Mouse (Mus musculus) urinary bladder, postnatal 14 days (tissue): ENCODE measurements around the gene Acoxl.
A peak's percentile ranks its signal among the peaks of the same experiment; 100 is the strongest.

Source experiments
- DNase-seq: peaks from one replicate; pipeline ENCODE4 v3.0.0; 2021; ENCODE audit warnings: low spot score

Acoxl gene

DNA sequence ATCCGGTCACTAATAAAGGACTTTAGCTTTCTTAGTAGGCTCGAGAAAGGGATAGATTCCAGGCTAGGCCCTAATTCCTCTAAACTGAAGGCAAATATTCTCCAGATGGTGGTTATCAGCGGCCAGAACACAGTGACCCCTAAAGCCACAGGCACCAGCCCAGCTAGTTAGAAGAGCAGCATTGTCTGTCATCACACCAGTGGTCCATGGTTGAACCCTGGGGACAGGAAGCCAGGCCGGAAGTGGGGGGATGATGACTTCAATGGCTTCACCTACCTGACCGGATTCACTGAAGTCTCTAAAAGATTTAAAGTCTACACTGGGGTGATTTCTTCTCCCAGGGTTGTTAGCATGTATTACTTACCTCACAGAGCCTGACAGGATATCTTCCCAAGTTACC is 310.9 kb downstream of the Acoxl start:
- no peak for DNase-seq

DNA sequence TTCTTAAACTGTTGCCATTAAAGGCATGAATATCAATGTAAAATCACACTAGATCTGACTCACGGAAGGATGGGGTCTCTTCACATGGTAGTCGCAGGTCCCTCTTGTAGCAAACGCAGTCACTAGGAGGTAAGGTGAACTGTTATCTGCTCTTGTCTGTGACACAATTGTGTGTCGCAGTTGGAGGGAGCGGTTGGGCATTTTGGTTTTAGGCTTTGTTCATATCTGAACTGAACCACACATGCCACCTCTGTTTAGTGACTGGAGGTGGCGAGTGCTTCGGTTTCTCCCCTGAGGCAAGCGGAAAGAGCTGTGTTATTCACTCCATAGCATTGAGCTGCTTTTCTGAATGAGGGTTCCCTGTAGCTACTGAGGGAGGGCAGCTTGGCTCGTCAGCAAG is 313.5 kb downstream of the Acoxl start:
- no peak for DNase-seq

DNA sequence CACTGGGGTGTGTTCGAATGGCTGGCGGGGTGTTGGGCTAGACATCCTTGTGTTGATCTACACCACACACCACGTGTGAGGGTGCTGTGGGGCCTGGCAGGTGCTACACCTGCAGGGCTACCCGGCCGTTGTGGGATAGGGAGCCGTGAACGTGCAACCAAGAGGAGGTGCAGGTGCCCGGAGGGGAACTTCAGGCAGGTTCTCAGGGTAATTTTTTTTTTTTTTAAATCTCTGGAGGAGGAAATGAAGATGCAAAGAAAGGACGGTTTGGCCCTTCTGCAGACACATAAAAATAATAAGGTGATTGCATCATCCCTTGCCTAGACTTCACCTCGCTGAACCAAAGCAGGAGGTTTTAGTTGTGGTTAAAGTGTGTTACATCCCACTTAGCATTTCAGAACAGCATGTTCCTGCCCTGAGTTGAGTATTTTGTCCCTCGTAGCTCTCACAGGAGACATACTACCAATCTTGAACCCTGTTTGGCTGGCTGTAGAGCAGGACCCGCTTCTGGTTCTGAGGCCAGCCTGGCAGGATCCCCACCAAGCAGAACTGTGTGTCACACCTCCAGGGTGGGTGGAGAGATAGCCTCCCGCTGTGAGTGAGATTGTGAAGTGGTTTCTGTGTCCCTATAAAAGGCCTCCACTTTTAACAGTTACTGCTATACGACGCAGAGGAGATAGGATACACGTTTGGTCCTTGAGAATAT is 314.3 kb downstream of the Acoxl start:
- DNase-seq = no peak

DNA sequence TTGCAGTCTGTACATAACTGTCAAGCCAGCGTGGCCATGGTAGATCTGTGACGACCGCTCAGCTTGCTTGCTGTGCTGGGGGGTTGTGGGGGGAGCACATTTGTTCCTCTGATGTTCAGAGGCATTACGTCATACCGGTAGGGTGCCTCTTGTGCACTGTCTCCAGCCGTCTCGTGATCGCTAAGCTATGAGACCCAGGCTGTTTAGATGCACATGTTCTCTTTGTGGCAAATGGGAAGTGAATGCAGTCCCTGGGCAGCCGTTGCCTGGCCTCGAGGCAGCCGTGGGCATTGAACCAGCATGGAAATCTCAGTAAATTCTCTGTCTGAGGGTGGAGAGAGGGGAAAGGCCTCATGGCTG is 314.9 kb downstream of the Acoxl start:
- DNase-seq = no peak

DNA sequence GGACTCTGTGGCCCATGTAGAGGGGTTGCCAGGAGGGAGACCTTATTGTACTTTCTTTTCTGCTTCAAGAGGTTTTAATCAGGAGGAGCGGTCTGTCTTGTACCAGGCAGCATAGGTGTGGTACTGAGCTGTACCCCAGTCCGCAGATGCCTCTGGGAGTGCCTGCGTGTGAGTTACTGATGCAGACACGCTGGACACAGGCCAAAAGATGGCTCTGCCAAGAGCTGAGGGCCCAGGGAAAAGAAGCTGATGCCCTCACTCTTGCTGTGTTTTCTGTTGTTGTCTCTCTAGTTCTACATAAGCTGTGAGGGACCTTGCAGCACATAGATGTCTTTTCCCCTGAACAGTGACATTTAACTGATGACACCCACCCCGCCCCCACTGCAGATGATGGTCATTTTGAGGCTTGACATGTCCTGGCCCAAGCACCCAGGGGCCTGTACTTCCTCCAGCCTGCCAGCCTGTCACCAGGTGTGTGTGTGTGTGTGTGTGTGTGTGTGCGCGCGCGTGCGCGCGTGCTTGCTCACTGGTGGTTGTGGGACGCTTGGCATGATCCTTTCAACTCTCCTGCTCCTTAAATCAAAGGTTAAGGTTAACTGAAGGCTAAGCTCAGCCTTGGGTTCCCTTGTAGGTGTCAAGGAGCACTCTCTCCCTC is 316.9 kb downstream of the Acoxl start:
- DNase-seq = no peak

DNA sequence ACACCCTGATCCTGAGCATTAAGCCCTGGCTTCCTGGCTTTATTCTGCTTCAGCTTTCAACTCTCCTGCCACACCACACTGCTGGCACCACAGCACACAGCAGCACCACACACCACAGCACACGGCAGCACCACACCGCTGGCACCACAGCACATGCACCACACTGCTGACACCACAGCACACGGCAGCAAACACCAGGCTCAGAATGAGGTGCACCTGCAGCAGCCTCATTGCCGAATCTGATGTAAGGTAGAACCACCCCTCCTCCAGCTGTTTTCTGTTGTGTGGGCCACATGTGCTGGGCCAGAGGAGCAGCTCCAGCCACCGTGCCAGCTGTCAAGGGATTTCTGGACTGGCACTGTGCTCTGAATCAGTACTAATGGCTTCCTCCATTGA is 317.4 kb downstream of the Acoxl start:
- no peak for DNase-seq

DNA sequence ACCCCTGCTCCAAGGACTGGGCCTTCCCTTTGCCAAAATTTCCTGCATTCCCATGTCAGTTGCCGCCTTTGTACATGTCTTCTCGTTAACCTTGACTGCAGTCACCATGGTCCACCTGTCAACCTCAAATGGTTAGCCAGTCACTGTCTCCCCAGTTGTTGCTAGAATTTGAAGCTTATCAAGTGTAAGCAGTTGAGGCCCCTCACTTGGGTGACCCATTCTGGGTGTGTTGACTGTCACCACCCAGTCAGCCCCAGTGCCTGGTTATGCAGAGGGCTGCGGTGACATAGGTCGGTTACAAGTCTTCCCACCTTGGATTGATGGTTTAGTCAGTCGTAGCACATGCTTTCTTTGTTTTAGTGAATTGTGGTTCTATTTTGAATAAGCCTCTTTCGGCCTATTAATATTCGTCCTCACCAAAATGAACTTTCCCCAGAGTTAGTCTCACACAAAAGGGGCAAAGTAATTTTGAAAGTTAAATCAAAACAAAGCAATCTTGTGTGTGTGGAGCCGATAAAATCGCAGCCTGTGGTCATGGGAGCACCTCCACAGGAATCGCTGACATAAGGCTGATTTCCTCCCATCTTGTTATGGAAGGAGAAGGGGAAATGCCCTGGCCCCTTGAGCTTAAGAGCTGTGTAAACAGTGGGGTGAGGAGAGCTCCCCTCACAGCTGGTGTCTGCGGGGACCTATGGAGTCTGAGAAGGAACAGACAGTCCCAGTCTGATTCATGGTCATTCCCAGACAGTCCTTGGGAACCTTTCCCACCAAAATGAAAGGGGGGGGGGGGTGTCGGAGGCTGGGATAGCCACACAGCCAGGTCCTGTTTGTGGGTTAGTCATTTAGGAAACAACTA is 318.1 kb downstream of the Acoxl start:
- DNase-seq = no peak

DNA sequence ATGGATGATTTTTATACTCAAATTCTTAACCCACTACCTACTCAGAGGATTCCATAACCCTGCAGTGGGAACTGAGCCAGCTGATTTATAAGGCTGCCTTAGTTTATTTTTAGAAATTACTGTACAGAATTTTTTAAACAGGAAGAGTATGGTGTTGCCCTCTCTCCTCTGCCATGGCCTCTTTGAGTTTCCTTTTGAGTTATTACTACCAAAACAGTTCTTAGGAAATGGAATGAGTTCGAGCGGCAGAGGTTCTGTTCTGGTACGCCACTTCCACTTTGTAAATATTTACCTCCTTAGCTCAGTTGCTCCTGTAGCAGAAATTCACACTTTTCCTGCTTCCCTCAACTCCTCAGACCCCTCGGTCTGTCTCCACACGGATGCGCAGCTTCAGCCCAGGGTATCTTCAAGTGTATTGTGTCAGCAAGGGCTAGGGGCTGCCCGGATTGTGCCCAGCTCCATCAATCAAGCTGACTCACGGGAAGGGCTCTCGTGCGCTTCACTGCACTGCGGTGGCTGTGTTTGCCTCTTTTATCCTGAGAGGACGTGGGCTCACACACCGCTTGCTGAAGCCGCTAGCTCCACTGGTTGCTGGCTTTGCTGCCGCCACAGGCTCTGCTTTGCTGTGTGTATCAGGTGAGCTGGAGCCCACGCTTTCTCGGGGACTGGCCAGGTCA is 320.2 kb downstream of the Acoxl start:
- no peak for DNase-seq

DNA sequence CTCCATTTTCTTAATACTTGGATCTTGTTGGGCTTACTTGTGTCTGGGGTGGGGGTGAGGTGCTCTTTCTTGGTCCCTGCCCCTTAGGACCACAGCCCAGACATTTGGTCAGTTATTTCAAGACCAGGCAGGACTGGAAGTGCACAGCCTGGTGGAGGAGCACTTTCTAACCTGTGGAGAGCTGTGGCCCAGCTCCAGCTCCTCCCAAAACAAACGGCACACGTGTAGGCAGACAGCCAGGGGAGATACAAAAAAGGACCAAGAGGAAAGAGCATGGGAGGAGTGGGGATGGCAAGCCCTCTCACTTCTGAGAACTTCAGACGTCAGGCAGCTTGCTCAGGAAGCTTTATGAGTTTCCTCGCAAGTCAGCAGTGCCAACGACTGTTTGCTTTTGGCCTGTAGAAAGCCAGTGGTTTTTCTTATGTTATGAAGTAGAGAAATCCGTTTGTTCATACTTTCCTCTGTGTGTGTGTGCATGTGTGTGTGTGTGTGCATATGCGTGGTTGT is 321.0 kb downstream of the Acoxl start:
- DNase-seq = peak; percentile 21

DNA sequence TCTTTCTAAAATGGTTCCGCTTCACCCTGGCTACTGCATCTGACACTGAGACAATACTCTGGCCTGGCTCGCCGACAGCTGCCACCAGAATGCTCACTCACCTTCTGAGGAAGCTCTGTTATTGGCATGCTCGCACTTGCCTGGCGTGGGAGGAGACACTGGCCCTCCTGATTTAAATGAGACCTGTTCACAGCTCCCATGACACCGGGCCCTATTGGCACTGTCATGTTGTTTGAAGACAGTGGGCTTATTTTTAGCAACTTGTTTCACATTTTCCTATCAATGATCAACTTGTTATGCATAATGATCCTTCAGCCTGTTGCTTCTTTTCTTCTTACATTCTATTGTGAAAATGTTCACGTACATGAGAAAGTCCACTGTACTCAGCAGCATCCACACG is 324.5 kb downstream of the Acoxl start:
- no peak for DNase-seq

DNA sequence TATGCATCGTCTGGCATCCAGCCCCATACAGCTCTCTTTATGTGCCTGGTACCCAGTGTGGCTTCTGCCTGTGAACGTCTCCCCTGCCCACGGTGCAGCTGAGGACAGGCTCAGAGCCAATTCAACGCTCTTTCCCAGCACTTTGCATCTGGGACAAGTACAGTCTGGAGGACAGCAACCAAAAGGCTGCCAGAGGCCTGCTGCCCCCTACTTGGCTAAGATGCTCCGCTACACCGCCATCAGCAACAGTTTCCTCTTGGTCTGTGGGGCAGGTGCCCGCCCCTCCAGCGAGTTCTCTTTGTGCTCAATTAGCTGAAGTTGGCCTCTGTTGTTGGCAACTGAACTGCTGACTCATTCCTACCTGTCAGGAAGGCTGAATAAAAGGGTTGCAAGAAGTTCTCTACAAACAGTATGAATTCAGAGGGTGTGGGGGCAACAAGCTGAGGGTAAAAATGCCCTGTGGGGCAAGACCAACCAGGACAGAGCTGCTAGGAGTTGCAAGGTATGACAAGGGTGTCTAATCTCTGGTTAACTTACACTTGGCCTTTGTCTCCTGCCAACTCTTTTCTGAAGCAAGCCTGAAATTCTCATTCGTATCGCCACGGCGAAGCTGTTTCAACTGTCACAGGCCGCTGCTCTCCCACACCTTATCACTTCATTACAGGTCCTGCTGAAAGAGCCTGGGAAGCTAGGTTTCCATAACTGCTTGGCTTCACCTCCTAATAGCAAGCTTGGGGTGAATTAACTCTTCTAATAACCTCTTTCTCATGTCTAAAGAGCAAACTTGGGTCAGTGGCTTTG is 328.1 kb downstream of the Acoxl start:
- DNase-seq = peak; percentile 24

DNA sequence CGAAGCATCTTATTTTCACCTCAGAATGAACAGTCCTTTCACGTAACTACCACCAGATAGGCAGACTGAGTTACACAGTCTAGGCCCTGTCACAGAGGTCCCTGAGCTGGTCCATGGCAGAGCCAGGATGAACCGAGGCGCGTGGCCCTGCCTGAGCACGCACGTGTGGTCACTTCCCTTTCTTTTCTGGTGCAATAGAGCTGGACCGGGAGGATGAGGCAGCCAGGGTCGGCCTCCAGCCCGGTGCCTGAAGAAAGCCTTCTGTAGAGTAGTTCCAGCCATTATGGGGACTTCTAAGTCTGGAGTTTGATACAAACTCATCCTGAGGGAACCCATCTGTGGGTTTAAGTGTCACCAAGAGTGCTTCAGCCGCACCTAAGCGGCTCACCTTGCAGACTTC is 329.3 kb downstream of the Acoxl start:
- no peak for DNase-seq

DNA sequence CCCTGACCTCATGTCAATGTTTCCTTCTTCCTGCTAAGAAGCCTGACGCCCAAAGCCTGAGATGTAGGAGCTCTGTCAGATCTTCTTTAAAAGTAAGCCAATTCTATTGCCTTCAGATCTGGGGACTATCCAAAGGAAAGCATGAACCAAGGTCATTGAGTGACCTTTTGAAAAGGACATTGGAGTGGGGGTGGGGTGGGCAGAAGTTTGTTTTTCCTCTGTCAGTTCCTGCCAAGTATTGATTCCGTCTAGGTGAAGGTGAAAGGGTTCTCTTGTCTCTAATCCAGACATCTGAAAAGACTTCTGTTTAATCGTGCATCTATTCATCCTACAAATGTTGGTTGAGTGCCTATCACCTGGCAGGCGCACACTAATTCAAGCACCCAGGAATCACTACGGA is 330.8 kb downstream of the Acoxl start:
- DNase-seq = no peak

DNA sequence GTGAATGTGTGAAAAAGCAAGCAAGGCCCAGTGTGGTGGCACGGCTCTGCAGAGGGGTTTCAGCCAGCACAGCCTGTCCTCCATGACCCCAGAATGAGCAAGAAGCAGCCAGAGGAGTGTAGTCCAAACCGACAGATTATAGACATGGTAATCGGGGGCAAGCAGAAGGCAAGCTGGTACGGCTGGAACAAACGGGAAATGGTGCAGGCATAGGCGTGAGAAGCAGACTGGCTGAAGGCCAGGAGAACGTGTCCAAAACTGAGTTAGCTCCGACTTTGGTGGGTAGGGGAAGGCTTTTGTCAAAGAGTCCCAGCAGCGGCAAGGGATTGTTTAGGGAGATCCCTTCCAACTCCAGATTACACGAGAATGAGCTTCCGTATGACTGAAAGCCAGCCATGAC is 331.3 kb downstream of the Acoxl start:
- no peak for DNase-seq

DNA sequence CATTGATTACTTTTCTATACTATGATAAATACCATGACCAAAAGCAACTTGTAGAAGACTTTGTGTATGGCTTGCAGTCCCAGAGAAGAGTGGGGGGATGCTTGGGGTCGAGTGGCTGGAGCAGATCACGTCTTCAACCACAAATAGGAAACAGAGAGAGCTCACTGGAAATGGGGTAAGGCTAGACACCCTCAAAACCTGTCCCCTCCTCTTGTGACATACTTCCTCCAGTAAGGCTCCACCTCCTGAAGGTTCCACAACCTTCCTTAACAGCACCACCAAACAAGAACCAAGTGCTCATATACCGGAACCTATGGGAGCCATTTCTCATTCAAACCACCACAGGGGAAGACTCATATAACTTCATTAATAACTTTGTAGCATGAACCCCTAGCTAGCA is 331.9 kb downstream of the Acoxl start:
- DNase-seq = no peak

DNA sequence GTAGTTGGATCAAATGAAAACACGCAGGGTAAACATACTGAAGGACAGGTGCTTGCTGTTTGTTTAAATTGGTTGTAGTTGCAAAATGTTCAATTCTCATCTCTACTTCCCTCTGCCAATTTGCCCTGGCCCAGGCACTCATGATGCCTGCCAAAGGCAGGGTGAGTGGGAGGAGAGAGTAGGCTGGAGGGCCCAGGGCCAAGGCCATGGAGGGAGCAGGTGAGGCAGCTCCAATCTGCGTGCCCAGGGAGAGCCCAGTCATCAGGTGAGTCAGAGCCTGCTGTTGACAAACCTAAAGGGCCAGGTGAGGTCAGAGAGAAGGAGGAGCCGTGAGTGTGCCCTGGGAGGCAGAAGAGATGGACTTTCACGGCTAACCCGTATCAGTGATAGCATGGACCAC is 333.6 kb downstream of the Acoxl start:
- DNase-seq = peak; percentile 77
